Mouse (Mus musculus) cortical plate, adult 2 months (tissue): Measurements from ENCODE around the gene Dlg3. TPM values are rescaled to one million over a fixed set of nuclear protein-coding genes. Genes with fewer than 3 reads are reported as not detected.

Experiments used
- H3K27ac ChIP-seq: fragments of 200-500 bp; 2 replicates; pipeline ENCODE4 v1.5.1; 2012; ENCODE audit warnings: low read length, control low read depth, inconsistent platforms; ENCODE audit not compliant: insufficient read depth
- H3K4me1 ChIP-seq: fragments of 200-500 bp; 2 replicates; pipeline ENCODE4 v1.6.1; 2011; ENCODE audit warnings: low read length; ENCODE audit not compliant: control insufficient read depth, insufficient read depth
- H3K4me3 ChIP-seq: fragments of 200-500 bp; 2 replicates; pipeline ENCODE4 v1.5.1; 2011; ENCODE audit warnings: mild to moderate bottlenecking, low read length, control low read depth; ENCODE audit not compliant: insufficient read depth
- CTCF ChIP-seq: fragments of 200-500 bp; IDR thresholded peaks from 2 replicates; pipeline ENCODE4 v1.5.1; 2011; ENCODE audit warnings: mild to moderate bottlenecking, control low read depth, low read length; ENCODE audit not compliant: insufficient read depth; ENCODE audit errors: extremely low read depth
- POLR2A ChIP-seq: fragments of 200-500 bp; IDR thresholded peaks from 2 replicates; pipeline ENCODE4 v1.6.1; 2011; ENCODE audit warnings: mild to moderate bottlenecking, low read length, control low read depth; ENCODE audit not compliant: insufficient read depth; ENCODE audit errors: extremely low read depth
- polyA plus RNA-seq: library from polyadenylated mRNA; depleted of rRNA; stranded (reverse); fragments of >200 nt; gene quantifications from 2 replicates; pipeline ENCODE4 v1.2.3, GENCODE M21; 2012; rRNA removed

The Dlg3 gene
- polyA plus RNA-seq, 1 experiment = 86.4 TPM

GRCm38 (mm10) chrX:100825557-100825956 lies 58.0 kb downstream of the Dlg3 start:
- TF ChIP-seq POLR2A (no peak), CTCF (no peak)
- Histone ChIP-seq H3K4me3 (no peak overlapping the region), H3K27ac (no peak overlapping the region), H3K4me1 (no peaks in the 10 kb centered on the region)

GRCm38 (mm10) chrX:100832806-100833205 lies 65.3 kb downstream of the Dlg3 start:
- TF ChIP-seq CTCF = no peak
- TF ChIP-seq POLR2A = no peak
- H3K4me3 ChIP-seq = no peak overlapping the region
- H3K27ac ChIP-seq = no peak overlapping the region
- no peaks in the 10 kb centered on the region for H3K4me1 ChIP-seq

GRCm38 (mm10) chrX:100839211-100839610 lies 71.7 kb downstream of the Dlg3 start:
- TF ChIP-seq POLR2A (no peak), CTCF (no peak)
- Histone ChIP-seq H3K4me3 (no peak overlapping the region), H3K27ac (no peak overlapping the region), H3K4me1 (no peaks in the 10 kb centered on the region)

Other genes with a start within 250 kb of the Dlg3 start
- gene Dgat2l6, start 242.9 kb upstream of the Dlg3 start, polyA plus RNA-seq = 0.52 and 0.74 TPM in 2 replicates
- gene Awat1, start 195.5 kb upstream of the Dlg3 start, polyA plus RNA-seq = not detected in 2 replicates
- gene P2ry4, start 172.9 kb upstream of the Dlg3 start, polyA plus RNA-seq = 0.04 TPM in 1 of 2 replicates, not detected in the other
- gene Arr3, start 162.2 kb upstream of the Dlg3 start, polyA plus RNA-seq = 4.3 and 4.8 TPM in 2 replicates
- gene Kif4, start 142.0 kb upstream of the Dlg3 start, polyA plus RNA-seq = 1.2 and 1.3 TPM in 2 replicates
- gene Pdzd11, start 141.2 kb upstream of the Dlg3 start, polyA plus RNA-seq = 49.3 and 55.7 TPM in 2 replicates
- 11.8 and 14.4 TPM in 2 replicates for gene Gdpd2, start 37.8 kb upstream of the Dlg3 start, polyA plus RNA-seq